In the genomic region with DNA sequence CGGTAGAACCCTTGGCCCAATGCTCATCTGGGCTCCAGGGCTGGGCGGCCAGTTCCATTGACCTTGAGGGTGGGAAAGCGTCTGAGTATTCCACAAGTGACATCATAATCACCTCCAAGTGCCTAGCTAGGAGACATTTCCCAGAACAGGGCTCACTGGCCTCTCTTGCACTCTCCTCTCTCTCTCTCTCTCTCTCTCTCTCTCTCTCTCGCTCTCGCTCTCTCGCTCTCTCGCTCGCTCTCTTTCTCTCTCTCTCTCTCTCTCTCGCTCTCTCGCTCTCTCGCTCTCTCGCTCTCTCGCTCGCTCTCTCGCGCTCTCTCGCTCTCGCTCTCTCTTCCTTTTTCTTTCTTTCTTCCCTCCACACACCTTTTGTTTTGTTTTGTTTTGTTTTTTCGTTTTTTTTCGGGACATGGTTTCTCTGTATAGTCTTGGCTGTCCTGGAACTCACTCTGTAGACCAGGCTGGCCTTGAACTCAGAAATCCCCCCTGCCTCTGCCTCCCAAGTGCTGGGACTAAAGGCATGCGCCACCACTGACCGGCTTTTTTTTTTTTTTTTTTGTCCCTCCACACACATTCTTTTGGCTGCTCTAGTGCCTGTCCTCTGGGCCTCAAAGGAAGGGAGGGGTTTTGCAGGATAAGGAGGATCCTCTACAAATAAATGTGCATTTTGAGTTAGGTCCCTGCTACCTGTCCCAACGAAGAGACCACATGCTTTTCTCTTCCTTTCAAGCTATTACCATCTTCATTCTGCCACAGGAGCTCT, we compare ENCODE assay signal across 8 mouse cellular contexts. TPM values are rescaled to one million over a fixed set of nuclear protein-coding genes. Genes with fewer than 3 reads are reported as not detected.
A peak's percentile ranks its signal among the peaks of the same experiment; 100 is the strongest.
DNase-seq lines count a peak whose midpoint lies in the region; ATAC-seq and TF ChIP-seq lines count a peak whose summit lies in the region.

No protein-coding gene starts in this region.

- TF ChIP-seq EP300 in liver, postnatal 0 days (IDR thresholded peaks at IDR 0.05; ENCODE audit: low read depth): no peak

- H3K4me2 ChIP-seq in heart, embryonic 15.5 days: peak overlapping the region; percentile 89
- H3K4me2 ChIP-seq in liver, postnatal 0 days (ENCODE audit: low read depth, low read length): peak overlapping the region; percentile 94

- peak overlapping the region; percentile 63 for H3K4me3 ChIP-seq in heart, embryonic 15.5 days
- peak overlapping the region; percentile 71 for H3K4me3 ChIP-seq in G1E (ENCODE audit: low read depth, low read length)
- H3K4me3 ChIP-seq in liver, postnatal 0 days (ENCODE audit: low read depth, low read length): peak overlapping the region; percentile 64

- H3K9ac ChIP-seq in heart, embryonic 15.5 days: peak overlapping the region; percentile 58
- H3K9ac ChIP-seq in liver, postnatal 0 days (replicated peaks): peak overlapping the region; percentile 59

- TF ChIP-seq CTCF in G1E (IDR thresholded peaks at IDR 0.05; ENCODE audit: low read depth, low read length): no peak
- TF ChIP-seq CTCF in liver, postnatal 0 days (IDR thresholded peaks at IDR 0.05; ENCODE audit: low read depth): no peak

- DNase-seq in heart, postnatal 4 days: no peak
- no peak for DNase-seq in G1E (ENCODE audit: low spot score)
- DNase-seq in forelimb bud, embryonic 11.5 days (ENCODE audit: low read depth, low spot score): peak; percentile 39
- no peak for DNase-seq in liver, postnatal 0 days
- DNase-seq in adrenal gland, adult 2 months: no peak
- no peak for DNase-seq in right cerebral cortex, adult 2 months (ENCODE audit: low spot score in 2 of 2)

- H3K4me1 ChIP-seq in heart, embryonic 15.5 days (replicated peaks): peaks cover 18% of the 10 kb centered on the region
- peaks cover 25% of the 10 kb centered on the region for H3K4me1 ChIP-seq in G1E (ENCODE audit: insufficient read depth, low read depth, low read length)
- peaks cover 10% of the 10 kb centered on the region for H3K4me1 ChIP-seq in liver, postnatal 0 days (ENCODE audit: insufficient read depth)

- peak overlapping the region; percentile 41; the same call in 1 of the 2 replicates for H3K27ac ChIP-seq in heart, embryonic 15.5 days
- no peak overlapping the region for H3K27ac ChIP-seq in liver, postnatal 0 days (ENCODE audit: low read depth)

- ATAC-seq in heart, embryonic 15.5 days (replicated peaks; ENCODE audit: insufficient number of reproducible peaks, insufficient read depth, low FRiP score, low read depth): no peak
- no peak for ATAC-seq in G1E (ENCODE audit: extremely low read depth, insufficient number of reproducible peaks, low FRiP score, poor library complexity, severe bottlenecking)
- ATAC-seq in liver, postnatal 0 days: no peak
- ATAC-seq in monocyte, adult 5-6 weeks (replicated peaks; ENCODE audit: insufficient number of reproducible peaks, low FRiP score, low TSS enrichment, poor library complexity, severe bottlenecking): no peak

- no peaks in the 10 kb centered on the region for H3K27me3 ChIP-seq in heart, embryonic 15.5 days
- peaks cover 41% of the 10 kb centered on the region for H3K27me3 ChIP-seq in G1E (ENCODE audit: insufficient read depth, low read length)
- peaks cover 12% of the 10 kb centered on the region for H3K27me3 ChIP-seq in liver, postnatal 0 days (ENCODE audit: insufficient read depth, low read length)

- peaks cover 24% of the 10 kb centered on the region for H3K36me3 ChIP-seq in heart, embryonic 15.5 days
- H3K36me3 ChIP-seq in G1E (replicated peaks): no peaks in the 10 kb centered on the region
- H3K36me3 ChIP-seq in liver, postnatal 0 days (replicated peaks; ENCODE audit: insufficient read depth, low read length): peaks cover 3% of the 10 kb centered on the region; the same call in 1 of the 2 replicates

- no peaks in the 10 kb centered on the region for H3K9me3 ChIP-seq in heart, embryonic 15.5 days (replicated peaks)
- no peaks in the 10 kb centered on the region for H3K9me3 ChIP-seq in G1E (replicated peaks)
- no peaks in the 10 kb centered on the region for H3K9me3 ChIP-seq in liver, postnatal 0 days (ENCODE audit: low read length)

- 50% methylated on average over 23 of the region's 23 CpGs for WGBS in heart, embryonic 15.5 days
- 62% methylated on average over 23 of the region's 23 CpGs for WGBS in liver, postnatal 0 days (ENCODE audit: insufficient replicate concordance)

RNA-seq across cellular contexts. Expression of a gene that starts 2.1 kb away (rescaled TPM):
- 2.9 and 3.0 TPM in 2 replicates for polyA plus RNA-seq in heart, embryonic 15.5 days (2015; fragmentation: Nextera tagmentation; extraction: Ambion mirVana)
- total RNA-seq in heart, postnatal 4 days (2021): 1 to 10 TPM in 1 of 2 experiments, under 1 TPM in 1; 0.81 to 1.4 TPM
- total RNA-seq in G1E (2014; fragmentation: Nextera tagmentation): not detected in 2 replicates
- 0.22 TPM in 1 of 2 replicates, not detected in the other for total RNA-seq in G1E (2017)
- not detected in 2 replicates for polyA plus RNA-seq in G1E (2012)
- polyA plus RNA-seq in liver, postnatal 0 days (2015; fragmentation: Nextera tagmentation; extraction: Ambion mirVana): 0.84 and 1.00 TPM in 2 replicates
- not detected in 3 replicates for total RNA-seq in monocyte, adult 5-6 weeks (2017)
- 10 to 100 TPM; 20.5 to 24.4 TPM for total RNA-seq in adrenal gland, adult 2 months (2021)
- polyA plus RNA-seq in adrenal gland, adult 2 months (2012; rRNA removed): 1.2 and 1.6 TPM in 2 replicates

RNA-seq across cellular contexts. Expression of a gene that starts 7.1 kb away (rescaled TPM):
- polyA plus RNA-seq in heart, embryonic 15.5 days (2015; fragmentation: Nextera tagmentation; extraction: Ambion mirVana): 54.5 and 72.1 TPM in 2 replicates
- 10 to 100 TPM; 25.2 to 28.0 TPM for total RNA-seq in heart, postnatal 4 days (2021)
- total RNA-seq in G1E (2014; fragmentation: Nextera tagmentation): 0.60 TPM in 1 of 2 replicates, not detected in the other
- not detected in 2 replicates for total RNA-seq in G1E (2017)
- 0.52 and 0.95 TPM in 2 replicates for polyA plus RNA-seq in G1E (2012)
- polyA plus RNA-seq in liver, postnatal 0 days (2015; fragmentation: Nextera tagmentation; extraction: Ambion mirVana): 26.6 and 28.9 TPM in 2 replicates
- not detected in 3 replicates for total RNA-seq in monocyte, adult 5-6 weeks (2017)
- 10 to 100 TPM; 64.7 to 99.1 TPM for total RNA-seq in adrenal gland, adult 2 months (2021)
- polyA plus RNA-seq in adrenal gland, adult 2 months (2012; rRNA removed): 240 and 334 TPM in 2 replicates

RNA-seq across cellular contexts. Expression of a gene that starts 11.9 kb away (rescaled TPM):
- polyA plus RNA-seq in heart, embryonic 15.5 days (2015; fragmentation: Nextera tagmentation; extraction: Ambion mirVana): 717 and 816 TPM in 2 replicates
- total RNA-seq in heart, postnatal 4 days (2021): 1,000 to 10,000 TPM; 1,082 to 1,148 TPM
- total RNA-seq in G1E (2014; fragmentation: Nextera tagmentation): 1,467 and 1,695 TPM in 2 replicates
- total RNA-seq in G1E (2017): 2,502 and 2,557 TPM in 2 replicates
- polyA plus RNA-seq in G1E (2012): 844 and 2,130 TPM in 2 replicates
- polyA plus RNA-seq in liver, postnatal 0 days (2015; fragmentation: Nextera tagmentation; extraction: Ambion mirVana): 732 and 758 TPM in 2 replicates
- 1,700 to 2,580 TPM (median 2,203 TPM) in 3 replicates for total RNA-seq in monocyte, adult 5-6 weeks (2017)
- total RNA-seq in adrenal gland, adult 2 months (2021): 1,000 to 10,000 TPM; 1,792 to 2,242 TPM
- 21.4 and 29.1 TPM in 2 replicates for polyA plus RNA-seq in adrenal gland, adult 2 months (2012; rRNA removed)

RNA-seq across cellular contexts. Expression of a gene that starts 18.8 kb away (rescaled TPM):
- polyA plus RNA-seq in heart, embryonic 15.5 days (2015; fragmentation: Nextera tagmentation; extraction: Ambion mirVana): 13.5 and 14.2 TPM in 2 replicates
- total RNA-seq in heart, postnatal 4 days (2021): 1 to 10 TPM; 8.4 to 9.8 TPM
- total RNA-seq in G1E (2014; fragmentation: Nextera tagmentation): 14.7 and 15.5 TPM in 2 replicates
- 6.7 TPM in 2 replicates for total RNA-seq in G1E (2017)
- 47.8 and 59.3 TPM in 2 replicates for polyA plus RNA-seq in G1E (2012)
- 38.2 and 40.3 TPM in 2 replicates for polyA plus RNA-seq in liver, postnatal 0 days (2015; fragmentation: Nextera tagmentation; extraction: Ambion mirVana)
- total RNA-seq in monocyte, adult 5-6 weeks (2017): 2.5 to 4.6 TPM (median 2.9 TPM) in 3 replicates
- 10 to 100 TPM; 40.4 to 61.5 TPM for total RNA-seq in adrenal gland, adult 2 months (2021)
- polyA plus RNA-seq in adrenal gland, adult 2 months (2012; rRNA removed): 319 and 423 TPM in 2 replicates

RNA-seq across cellular contexts. Expression of a gene that starts 18.8 kb away (rescaled TPM):
- polyA plus RNA-seq in heart, embryonic 15.5 days (2015; fragmentation: Nextera tagmentation; extraction: Ambion mirVana): 12.4 and 17.3 TPM in 2 replicates
- total RNA-seq in heart, postnatal 4 days (2021): 1 to 10 TPM; 7.7 to 8.6 TPM
- total RNA-seq in G1E (2014; fragmentation: Nextera tagmentation): 7.8 and 14.8 TPM in 2 replicates
- total RNA-seq in G1E (2017): 7.8 and 9.9 TPM in 2 replicates
- polyA plus RNA-seq in G1E (2012): 7.3 and 8.5 TPM in 2 replicates
- polyA plus RNA-seq in liver, postnatal 0 days (2015; fragmentation: Nextera tagmentation; extraction: Ambion mirVana): 4.9 and 5.4 TPM in 2 replicates
- 2.5 to 4.3 TPM (median 2.8 TPM) in 3 replicates for total RNA-seq in monocyte, adult 5-6 weeks (2017)
- total RNA-seq in adrenal gland, adult 2 months (2021): 10 to 100 TPM in 1 of 2 experiments, 1 to 10 TPM in 1; 6.5 to 12.1 TPM
- 26.7 and 30.5 TPM in 2 replicates for polyA plus RNA-seq in adrenal gland, adult 2 months (2012; rRNA removed)

Comparison
In these comparisons a context has a peak if more than half of its experiments do, and no peak if none do; other contexts are left out.
1. RNA of a gene that starts 2.1 kb away (total RNA-seq): 20.5 to 24.4 TPM in adrenal gland, adult 2 months; 0.81 to 1.4 TPM in heart, postnatal 4 days, 0.22 TPM in G1E and not detected in monocyte, adult 5-6 weeks; every median in the first group is over 4 times any median in the second.
2. RNA of a gene that starts 7.1 kb away (total RNA-seq): 64.7 to 99.1 TPM in adrenal gland, adult 2 months and 25.2 to 28.0 TPM in heart, postnatal 4 days; 0.60 TPM in G1E and not detected in monocyte, adult 5-6 weeks; every median in the first group is over 10 times any median in the second.
3. Peak in every context shown above with its lines, with median percentiles within 50 percentile points of each other: H3K4me3 ChIP-seq.